Mouse (Mus musculus): ENCODE results near the gene Olfr1311.
"Not testable (repeated sequence)": the region's sequence is repeated elsewhere in the genome, so short reads cannot be mapped to it uniquely, and the experiment has no call there.

Olfr1311 gene

GRCm38 (mm10) chr2:112024312-112024711 lies at the start of gene Olfr1311:
TSS of gene Olfr1311 (minus strand) at chr2:112024412.
- no peak for DNase-seq (ENCODE audit: low read depth)

GRCm38 (mm10) chr2:112050138-112050537 lies 25.9 kb upstream of the Olfr1311 start, which contains the start of gene Olfr1312:
TSS of gene Olfr1312 (minus strand) at chr2:112050238.
- DNase-seq (ENCODE audit: low read depth), result no peak

GRCm38 (mm10) chr2:112026971-112027370 lies 2.8 kb upstream of the Olfr1311 start:
- DNase-seq (ENCODE audit: low read depth), result not testable (repeated sequence)

GRCm38 (mm10) chr2:112014900-112015299 lies 9.3 kb downstream of the Olfr1311 start:
- peak; percentile 1 for DNase-seq (ENCODE audit: low read depth)

- no peak for DNase-seq (ENCODE audit: low read depth)
Measured at GRCm38 (mm10) chr2:112012608-112013007, 11.6 kb downstream of the Olfr1311 start, which contains the start of gene Olfr1310. TSS of gene Olfr1310 (minus strand) at chr2:112012708.

GRCm38 (mm10) chr2:111990181-111990580 lies 34.0 kb downstream of the Olfr1311 start, which contains the start of gene Olfr1309:
TSS of gene Olfr1309 (minus strand) at chr2:111990281.
- no peak for DNase-seq (ENCODE audit: low read depth)

Data from fibroblast of lung, adult 2 months (primary cell).